ENCODE assay signal across 8 mouse cellular contexts in the genomic region with DNA sequence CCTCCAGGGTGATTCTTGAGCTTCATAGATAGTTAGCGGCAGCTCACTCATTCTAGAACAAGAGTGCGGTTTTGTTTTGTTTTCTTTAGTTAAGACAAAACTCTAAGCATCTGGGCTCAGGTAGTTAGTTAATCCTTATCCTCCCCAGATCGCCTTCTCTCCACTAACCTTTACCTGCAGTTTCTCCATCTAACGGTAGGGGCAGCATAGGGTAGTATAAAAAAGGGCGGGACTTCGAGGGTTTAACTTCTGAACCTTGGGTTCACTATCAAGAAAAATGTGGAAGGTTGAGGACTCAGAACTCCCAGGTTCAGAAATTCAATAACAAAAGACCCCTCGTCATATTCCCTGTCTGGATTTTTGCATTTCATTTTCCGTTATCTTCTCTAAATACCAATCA. TPM values are rescaled to one million over a fixed set of nuclear protein-coding genes. Genes with fewer than 3 reads are reported as not detected.
DNase-seq lines count a peak whose midpoint lies in the region; ATAC-seq and TF ChIP-seq lines count a peak whose summit lies in the region.
"Had no signal": no experiment of that assay in that cellular context is flagged by ENCODE, and none has a peak within 500 bp of the region (broad histone marks: within the 10 kb centered on the region; RNA-seq: fewer than 3 reads in every experiment).

No protein-coding gene starts in this region.

- H3K4me2 ChIP-seq in kidney, embryonic 14.5 days (replicated peaks; ENCODE audit: low read depth, low read length) = no peak overlapping the region
- no peak overlapping the region for H3K4me2 ChIP-seq in liver, embryonic 14.5 days (ENCODE audit: low read depth)

- peaks cover 5% of the 10 kb centered on the region; the same call in 1 of the 2 replicates for H3K27me3 ChIP-seq in kidney, embryonic 14.5 days (ENCODE audit: control insufficient read depth, insufficient read depth, low read length)
- H3K27me3 ChIP-seq in liver, embryonic 14.5 days (ENCODE audit: control insufficient read depth, insufficient read depth, low read length) = peaks cover 50% of the 10 kb centered on the region

- peak; percentile 53 for DNase-seq in kidney, postnatal 10 days
- peak; percentile 76 for DNase-seq in ES-CJ7 (ENCODE audit: low read depth, low spot score)
- DNase-seq in c-Kit-positive CD71-negative TER-119-negative erythroid progenitor cells, embryonic 14.5 days (ENCODE audit: low read depth) = peak; percentile 48
- DNase-seq in liver, embryonic 14.5 days (ENCODE audit: low read depth in 3 of 3, low spot score in 3 of 3) = peak in 2 of 3 experiments; percentile 3 to 27
- DNase-seq in thymus, postnatal 25 days = peak; percentile 52
- DNase-seq in layer of hippocampus, postnatal 14 days (ENCODE audit: low spot score in 2 of 2) = no peak

- no peak for ATAC-seq in kidney, embryonic 14.5 days (ENCODE audit: low FRiP score, low TSS enrichment)
- no peak for ATAC-seq in liver, embryonic 14.5 days (ENCODE audit: insufficient read depth)

- H3K4me3 ChIP-seq in kidney, embryonic 14.5 days (ENCODE audit: low read length) = no peak overlapping the region
- H3K4me3 ChIP-seq in liver, embryonic 14.5 days (ENCODE audit: insufficient read depth in 1 of 2, low read depth in 2 of 2, low read length in 2 of 2) = no peak overlapping the region

- TF ChIP-seq EP300 in liver, embryonic 14.5 days (IDR thresholded peaks at IDR 0.05; ENCODE audit: low read depth) = no peak

- H3K9ac ChIP-seq in kidney, embryonic 14.5 days (ENCODE audit: low read depth, low read length) = no peak overlapping the region
- H3K9ac ChIP-seq in liver, embryonic 14.5 days (replicated peaks) = no peak overlapping the region

- TF ChIP-seq CTCF in liver, embryonic 14.5 days (IDR thresholded peaks at IDR 0.05; ENCODE audit: low read depth) = peak; percentile 47; the same call in 1 of the 2 replicates

- H3K36me3 ChIP-seq in kidney, embryonic 14.5 days (ENCODE audit: control insufficient read depth, insufficient read depth, low read length) = no peaks in the 10 kb centered on the region
- H3K36me3 ChIP-seq in liver, embryonic 14.5 days (replicated peaks; ENCODE audit: control insufficient read depth, insufficient read depth, low read depth) = no peaks in the 10 kb centered on the region
- H3K36me3 ChIP-seq: lung, embryonic 15.5 days had no signal

- peaks cover 8% of the 10 kb centered on the region; the same call in 1 of the 2 replicates for H3K4me1 ChIP-seq in kidney, embryonic 14.5 days (ENCODE audit: control insufficient read depth, insufficient read depth, low read length)
- H3K4me1 ChIP-seq in liver, embryonic 14.5 days (replicated peaks; ENCODE audit: control insufficient read depth in 2 of 2, insufficient read depth in 2 of 2, low read length in 1 of 2) = no peaks in the 10 kb centered on the region

- no peaks in the 10 kb centered on the region for H3K9me3 ChIP-seq in kidney, embryonic 14.5 days (ENCODE audit: control insufficient read depth, low read length)
- H3K9me3 ChIP-seq in liver, embryonic 14.5 days (ENCODE audit: control insufficient read depth, low read length) = no peaks in the 10 kb centered on the region
- H3K9me3 ChIP-seq: lung, embryonic 15.5 days had no signal

- 20% methylated on average over 8 of the region's 8 CpGs for WGBS in kidney, embryonic 14.5 days
- WGBS in liver, embryonic 14.5 days (ENCODE audit: insufficient replicate concordance) = 12% methylated on average over 8 of the region's 8 CpGs

- H3K27ac ChIP-seq in kidney, embryonic 14.5 days (ENCODE audit: low read depth, low read length) = no peak overlapping the region
- H3K27ac ChIP-seq in liver, embryonic 14.5 days = no peak overlapping the region

RNA-seq across cellular contexts. Expression of a gene that starts 1.0 kb away (rescaled TPM):
- polyA plus RNA-seq in kidney, embryonic 14.5 days (2014; fragmentation: Nextera tagmentation; extraction: Ambion mirVana) = 12.3 and 16.4 TPM in 2 replicates
- 0.54 and 0.71 TPM in 2 replicates for polyA plus RNA-seq in liver, embryonic 14.5 days (2012; rRNA removed)
- polyA plus RNA-seq in liver, embryonic 14.5 days (2014; fragmentation: Nextera tagmentation; extraction: Ambion mirVana) = 0.47 and 0.74 TPM in 2 replicates
- 100 to 1,000 TPM; 101 to 102 TPM for total RNA-seq in layer of hippocampus, postnatal 14 days (2021)

Comparison
In these comparisons a context has a peak if more than half of its experiments do, and no peak if none do; other contexts are left out.
1. DNase-seq: peak in kidney, postnatal 10 days (single experiment), ES-CJ7 (single experiment), c-Kit-positive CD71-negative TER-119-negative erythroid progenitor cells, embryonic 14.5 days (single experiment), liver, embryonic 14.5 days (2 of 3) and thymus, postnatal 25 days (single experiment); none in layer of hippocampus, postnatal 14 days (0 of 2).